Mouse (Mus musculus) c-Kit-positive CD71-positive TER-119-positive erythroid progenitor cells, embryonic 14.5 days (primary cell): ENCODE results near the gene Slc32a1.

Experiments used
- DNase-seq: peaks from one replicate; pipeline ENCODE4 v3.0.0-alpha.2; 2013; ENCODE audit warnings: low spot score

The Slc32a1 gene

DNA sequence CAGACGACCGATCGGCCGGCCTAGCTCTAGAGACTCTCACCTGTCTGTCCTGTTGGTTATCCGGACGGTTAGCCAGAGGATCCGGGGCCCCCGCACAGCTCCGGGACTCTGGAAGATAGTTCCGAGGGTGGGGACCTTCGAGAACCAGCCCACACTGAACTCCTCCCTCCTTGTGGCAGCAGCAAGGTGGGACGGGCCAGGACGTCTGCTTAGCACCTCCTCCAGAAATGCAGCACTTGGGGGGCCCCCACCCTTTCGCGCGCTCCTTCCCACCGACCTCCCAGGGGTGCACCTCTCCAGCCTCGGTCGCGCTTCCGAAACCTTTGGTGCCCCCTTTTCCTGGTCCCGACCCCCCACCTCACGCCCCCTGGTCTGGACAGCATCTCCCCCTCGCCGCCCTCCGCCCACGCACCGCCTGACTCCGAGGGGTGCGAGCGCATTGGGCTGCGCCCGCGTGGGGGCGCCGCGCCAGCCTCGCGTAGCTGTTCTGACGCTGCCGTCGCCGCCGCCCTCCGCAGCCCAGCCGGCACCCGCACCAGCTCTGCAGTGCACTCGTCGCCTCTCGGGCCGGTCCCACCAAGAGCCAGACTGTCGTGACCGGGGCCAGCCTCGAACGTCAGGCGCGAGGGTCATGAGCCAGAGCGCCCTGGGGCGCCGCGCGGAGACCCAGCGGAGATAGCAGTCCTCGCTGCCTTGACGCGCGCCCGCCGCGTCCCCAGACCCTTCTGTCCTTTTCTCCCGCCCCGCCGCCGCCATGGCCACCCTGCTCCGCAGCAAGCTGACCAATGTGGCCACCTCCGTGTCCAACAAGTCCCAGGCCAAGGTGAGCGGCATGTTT is at the start of gene Slc32a1:
Gene Slc32a1, plus strand, starts transcription at position 280 of the 838 bp plus-strand sequence.
- DNase-seq: no peak

DNA sequence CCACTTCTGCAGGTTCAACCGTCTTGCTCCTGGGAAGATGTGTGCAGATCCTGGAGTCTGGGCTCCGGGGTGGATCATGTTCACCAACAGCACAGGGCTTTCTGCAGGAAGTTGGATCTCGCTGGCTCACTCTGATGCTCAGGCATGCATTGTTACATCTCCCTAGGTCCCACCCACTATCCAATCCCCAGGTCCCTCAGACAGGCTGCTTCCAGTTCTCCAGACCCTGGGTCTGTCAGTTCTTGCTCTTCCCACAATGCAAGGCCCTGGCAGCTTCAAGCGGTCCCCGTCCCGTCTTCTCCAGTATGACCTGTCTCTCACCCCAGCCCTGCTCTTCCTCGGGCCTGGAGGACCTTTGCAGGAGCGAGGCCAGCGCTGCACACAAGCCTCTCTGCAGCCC is 49.8 kb upstream of the Slc32a1 start:
- no peak for DNase-seq

DNA sequence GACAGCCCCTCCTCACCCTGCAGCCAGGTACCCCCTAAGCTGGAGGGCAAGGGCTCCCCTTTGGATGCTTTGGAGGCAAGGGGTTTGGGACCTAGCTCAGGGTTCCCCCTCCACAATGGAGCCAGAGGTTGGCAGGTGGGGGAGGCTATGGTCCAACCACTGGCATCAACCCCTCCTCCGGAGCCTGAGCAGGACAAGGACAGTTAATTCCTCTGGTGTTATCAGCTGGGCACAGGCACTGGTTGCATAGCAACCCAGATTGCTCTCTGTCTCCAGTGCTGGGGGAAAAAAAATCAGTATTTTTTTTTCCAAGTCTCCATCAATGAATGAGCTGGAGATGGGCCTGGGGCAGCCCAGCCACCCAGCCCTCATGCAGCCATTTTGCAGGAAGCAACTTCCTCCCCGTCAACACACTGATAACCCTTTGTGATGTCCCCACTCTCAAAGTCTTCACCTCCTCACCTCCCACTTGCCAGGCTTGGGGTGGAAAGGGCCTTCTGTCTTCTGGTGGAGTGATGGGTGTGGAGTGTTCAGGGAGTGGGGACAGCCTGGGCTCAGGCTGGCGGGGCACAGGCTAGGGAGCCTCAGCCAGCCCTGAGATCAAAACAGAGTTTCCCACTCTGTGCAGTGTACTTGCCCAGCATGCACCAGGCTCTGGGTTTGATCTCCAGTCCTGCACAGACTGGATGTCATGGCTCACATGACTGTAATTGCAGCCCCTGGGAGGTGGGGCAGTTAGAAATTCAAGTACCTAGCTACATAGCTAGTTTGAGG is 49.0 kb upstream of the Slc32a1 start:
- DNase-seq: no peak

DNA sequence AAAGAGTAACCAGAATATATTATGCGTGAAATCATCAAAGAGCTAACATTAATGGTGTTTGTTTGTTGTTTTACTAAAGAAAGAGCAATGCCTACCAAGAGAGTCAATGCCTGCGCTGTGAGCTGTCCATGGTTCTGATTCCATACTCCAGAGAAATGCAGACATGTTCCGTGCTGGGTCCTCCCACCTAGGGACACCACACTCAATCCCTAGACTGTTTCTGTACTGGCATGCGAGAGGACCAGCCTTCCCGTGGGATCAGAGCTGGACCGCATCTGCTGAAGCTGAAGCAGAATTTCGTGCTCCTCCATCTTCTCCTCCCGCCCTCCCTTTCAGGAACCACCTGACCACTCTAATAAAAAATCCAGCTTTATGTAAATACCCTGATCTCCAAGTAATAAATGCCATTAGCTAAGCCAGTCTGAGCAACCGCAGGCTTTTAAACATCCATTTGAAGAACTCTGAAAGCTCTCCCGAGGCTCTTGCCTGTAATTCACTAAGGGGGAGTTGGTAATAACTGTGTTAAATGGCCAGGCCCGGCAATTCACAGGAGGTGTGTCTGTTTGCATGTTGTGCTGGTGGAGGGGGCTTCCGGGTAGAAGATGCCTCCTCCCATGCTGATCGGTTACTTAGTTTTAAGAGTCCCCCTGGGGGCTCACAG is 40.0 kb upstream of the Slc32a1 start:
- no peak for DNase-seq

DNA sequence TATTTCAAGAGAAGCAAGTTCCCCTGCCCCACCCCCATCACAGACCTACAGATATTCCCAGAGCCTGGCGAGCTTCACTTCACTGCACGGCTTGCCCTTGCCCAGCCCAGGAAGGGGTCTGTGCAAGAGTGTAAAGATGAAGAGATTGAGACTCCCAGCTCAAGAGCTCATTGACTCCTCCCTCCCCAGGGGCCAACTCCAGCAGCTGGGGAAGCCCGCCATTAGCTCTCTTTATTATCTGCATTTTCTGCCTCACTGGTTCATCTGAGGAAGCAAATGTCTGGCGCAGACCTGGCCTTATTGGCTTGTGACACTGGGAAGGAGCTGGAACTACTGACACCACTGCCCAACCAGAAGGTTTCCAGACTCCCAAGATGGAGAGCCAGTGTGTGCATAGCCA is 30.6 kb upstream of the Slc32a1 start:
- DNase-seq: no peak

DNA sequence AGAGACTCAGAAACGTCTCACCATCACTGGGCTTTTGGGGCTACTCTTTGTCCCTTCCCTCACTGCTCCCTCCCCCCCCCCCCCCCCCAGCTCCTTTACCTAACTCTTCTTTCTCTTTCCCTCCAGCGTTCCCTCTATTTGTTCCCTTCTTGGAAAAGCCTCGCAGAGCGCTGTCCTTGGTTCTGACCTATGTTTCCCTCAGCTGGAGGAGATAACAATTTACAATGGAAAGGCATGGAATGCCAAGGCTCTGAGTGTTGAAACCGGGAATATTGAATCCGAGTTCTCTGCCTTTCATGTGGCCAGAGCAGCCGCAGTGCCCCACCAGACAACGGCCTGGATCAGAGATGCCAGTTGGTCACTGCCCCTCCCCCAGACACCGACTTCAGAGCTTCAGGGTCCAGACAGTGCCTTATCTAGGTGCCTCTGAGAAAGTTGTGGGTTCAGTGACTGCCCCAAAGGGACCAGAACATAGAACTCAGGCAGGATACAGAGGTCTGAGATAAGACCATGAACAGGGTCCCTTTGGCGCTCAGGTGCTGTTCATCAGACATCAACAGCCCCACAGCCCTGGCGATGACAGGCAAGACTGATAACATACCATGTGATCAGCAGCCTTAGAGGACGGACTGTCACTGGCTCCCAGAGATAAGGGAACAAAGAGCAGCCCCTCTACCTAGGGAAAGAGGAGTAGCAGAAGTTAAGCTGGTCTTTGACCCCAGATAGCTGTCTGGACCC is 25.8 kb upstream of the Slc32a1 start:
- no peak for DNase-seq

DNA sequence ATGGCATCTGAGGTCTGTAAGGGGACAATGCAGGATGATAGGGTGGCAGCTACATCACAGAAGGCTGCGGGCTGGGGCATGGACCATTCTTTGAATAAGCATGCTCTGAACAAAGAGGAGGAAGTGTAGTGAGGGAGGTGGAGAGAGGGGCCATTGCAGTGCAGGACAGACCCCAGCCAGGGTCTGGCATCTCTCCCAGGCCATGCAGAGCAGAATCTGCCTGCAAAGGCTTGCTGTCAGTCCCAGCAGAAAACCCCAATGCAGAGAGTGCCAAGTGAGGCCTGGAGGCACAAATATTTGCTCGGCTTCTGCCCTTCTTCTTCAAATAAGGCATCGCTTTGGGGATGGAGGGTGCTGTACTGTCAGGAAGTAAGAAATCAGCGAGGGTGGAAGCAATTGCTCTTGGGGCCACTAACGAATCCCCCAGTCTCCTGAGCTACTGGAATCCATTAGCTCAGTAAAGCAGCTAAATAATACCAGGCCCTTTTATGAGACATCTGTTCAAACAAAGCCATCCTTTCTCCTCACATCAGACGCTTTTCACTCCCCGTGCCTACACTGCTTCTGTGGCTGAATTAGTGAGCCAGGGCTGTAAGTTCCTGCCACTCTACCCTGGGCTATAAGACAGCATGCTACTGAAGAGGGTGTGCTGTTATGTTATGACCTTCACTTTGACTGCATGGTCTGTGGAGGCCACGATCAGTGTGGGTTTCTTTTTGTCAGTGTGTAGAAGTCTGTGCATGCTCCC is 21.9 kb upstream of the Slc32a1 start:
- DNase-seq: no peak

DNA sequence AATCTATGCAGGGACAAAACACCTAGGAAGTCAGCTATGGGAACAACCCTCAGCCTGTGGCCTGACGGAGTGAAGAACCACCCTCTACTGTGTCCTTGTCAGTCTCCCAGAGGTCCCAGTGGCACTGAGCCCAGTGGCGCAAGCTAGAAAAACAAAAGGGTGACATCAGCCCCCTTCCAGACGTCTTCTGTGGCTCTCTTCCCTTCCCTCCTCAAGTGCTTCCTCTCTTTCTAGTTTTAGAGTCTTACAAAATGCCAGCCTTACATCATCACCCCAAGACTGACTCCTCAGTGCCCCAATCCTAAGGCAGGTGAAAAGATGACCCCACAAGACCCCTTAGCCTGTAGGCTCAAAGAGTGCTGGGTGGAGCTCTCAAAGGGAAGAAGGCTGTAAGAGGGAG is 20.1 kb upstream of the Slc32a1 start:
- no peak for DNase-seq

DNA sequence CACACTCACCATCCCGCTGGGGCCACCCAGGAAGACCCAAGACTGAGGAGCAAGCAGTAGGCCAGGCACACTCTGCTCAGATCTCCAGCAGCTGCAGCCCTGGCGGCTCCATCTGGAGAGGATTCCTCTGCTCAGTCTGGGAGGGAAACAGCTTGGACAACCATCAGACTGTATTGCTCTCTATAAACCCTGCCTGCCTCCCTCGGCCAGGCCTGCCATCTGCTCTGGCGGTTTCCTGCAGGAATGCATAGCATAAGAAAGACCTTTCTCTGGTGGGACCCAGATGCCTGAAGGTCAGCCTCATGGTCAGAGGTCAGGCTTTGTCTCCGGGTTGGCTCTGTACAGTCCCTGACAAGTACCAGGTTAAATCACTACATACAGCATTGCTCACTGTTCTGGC is 19.3 kb upstream of the Slc32a1 start:
- DNase-seq: no peak

DNA sequence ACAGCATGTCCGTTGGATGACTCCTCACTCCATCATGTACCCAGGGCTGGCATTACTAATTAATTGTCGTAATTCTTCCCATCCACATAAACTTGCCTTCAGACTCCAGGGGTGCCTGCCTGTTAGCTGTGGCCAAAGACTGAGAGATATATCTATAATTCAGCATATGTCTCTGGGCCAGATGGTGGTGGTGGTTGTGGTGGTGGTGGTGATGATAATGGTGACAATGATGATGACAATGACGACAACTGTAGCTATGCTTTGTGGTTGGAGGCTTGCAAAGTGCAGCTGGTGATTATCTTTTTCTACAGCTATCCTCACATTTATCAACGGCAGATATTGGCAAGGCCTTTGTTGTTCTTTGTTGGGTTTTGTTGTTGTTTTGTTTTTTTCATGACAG is 17.2 kb upstream of the Slc32a1 start:
- DNase-seq: no peak

DNA sequence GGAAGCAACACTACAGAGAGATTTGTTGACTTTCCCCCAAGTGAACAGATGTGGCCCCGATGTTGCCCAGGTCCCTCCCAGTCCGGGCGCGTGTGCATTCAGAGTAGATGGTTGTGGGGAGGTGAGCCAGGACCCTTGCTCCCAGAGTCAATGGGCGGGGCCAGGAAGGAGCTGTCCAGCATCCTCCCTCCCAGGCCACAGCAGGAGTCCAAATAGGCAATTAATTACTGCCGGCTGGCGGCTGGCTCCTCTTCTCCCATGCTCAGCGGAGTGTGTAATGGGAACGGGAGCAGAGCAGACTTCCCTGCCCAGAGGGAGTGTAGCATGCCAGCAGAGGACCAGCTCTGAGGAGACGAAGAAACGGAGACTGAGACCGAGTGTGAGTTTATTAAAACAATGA is 15.5 kb upstream of the Slc32a1 start:
- DNase-seq: no peak

DNA sequence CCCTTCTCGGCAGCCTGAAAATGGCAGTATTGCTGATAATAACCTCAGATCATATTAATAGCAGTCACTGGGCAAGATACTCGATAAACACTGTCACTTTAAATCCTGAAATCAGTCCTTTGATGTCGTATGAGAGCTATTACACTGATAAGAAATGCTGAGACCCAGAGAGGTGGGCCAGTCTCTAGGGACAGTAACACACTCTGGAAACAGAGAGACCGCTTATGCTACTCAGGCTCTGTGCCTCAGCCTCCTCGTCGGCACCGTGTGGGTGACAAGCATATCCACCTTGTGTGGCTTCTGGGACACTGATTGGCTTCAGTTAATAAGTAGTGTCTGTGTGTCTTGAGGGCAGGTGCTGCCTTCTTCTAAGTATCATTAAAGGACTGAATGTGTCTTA is 15.0 kb upstream of the Slc32a1 start:
- no peak for DNase-seq

DNA sequence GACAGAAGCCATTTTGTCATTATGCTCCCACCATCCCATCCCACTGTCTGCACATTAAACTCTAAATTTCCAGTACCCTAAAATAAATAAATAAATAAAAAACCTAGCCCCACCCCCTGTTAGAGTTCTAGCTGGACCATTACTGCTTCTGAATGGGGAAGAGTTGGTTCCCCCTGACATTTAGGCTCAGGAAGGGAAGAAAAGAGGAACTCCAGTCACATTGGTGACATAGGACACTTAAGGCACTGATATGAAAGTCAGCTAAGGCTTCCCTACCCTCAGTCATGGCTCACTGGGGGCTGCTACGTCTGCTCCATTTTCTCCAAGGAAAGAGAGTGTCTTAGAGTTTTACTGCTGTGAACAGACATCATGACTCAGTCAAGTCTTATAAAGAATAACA is 13.8 kb upstream of the Slc32a1 start:
- no peak for DNase-seq

DNA sequence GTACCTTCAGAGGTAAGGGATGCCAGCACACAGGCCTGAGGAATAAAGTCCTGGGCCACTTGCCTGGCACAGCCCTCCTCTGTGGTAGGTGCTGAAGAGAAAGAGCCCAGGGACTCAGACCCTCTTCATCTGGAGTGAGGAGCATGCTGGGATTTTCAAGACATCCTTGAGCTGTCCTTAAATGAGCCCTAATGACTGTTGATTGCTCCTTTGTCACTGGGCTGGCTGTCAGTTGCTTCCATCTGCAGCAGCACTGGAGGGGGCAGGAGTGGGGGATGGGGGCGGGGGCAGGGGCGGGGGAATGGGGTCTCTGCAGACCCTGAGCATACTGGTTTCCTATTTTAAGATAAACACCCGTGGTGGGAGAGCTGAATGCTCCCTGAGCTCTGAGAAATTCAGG is 10.1 kb upstream of the Slc32a1 start:
- no peak for DNase-seq

DNA sequence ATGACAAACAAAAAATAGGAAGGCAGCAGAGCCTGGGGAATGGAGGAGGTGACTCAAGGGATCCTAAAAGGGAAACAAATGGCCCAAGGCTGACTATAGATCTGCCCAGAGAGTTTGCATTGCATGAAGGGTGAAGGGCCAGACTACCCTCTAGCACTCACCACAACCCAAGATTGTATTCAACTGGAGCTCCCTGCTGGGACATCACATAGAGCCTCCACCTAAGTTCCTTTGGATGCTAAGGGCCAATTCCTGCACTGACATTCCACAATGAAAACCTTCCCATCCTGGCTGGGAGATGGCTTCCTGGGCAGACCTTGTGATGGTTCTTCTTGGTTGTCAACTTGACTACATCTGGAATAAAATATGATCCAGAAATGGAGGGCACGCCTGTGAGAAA is 9.2 kb upstream of the Slc32a1 start:
- DNase-seq: no peak

DNA sequence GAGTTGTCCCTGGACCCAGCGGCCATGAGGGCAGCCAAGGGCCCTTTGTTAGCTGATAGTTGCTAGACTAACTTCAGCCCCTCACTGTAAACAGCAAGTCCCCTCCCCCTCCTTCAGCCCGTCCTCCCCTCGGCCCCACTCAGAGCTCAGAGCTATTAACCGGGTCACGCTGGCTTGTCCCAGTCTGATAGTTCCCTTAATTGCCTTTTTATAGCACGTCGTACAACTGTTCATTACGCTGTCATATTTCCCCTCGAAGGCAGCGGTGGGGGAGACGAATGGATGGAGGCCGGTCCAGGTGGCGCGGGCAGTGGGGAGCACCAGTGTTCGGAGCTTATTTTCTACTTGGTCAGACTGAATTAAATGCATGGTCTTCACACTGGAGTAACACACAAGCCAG is 7.9 kb upstream of the Slc32a1 start:
- DNase-seq: no peak

DNA sequence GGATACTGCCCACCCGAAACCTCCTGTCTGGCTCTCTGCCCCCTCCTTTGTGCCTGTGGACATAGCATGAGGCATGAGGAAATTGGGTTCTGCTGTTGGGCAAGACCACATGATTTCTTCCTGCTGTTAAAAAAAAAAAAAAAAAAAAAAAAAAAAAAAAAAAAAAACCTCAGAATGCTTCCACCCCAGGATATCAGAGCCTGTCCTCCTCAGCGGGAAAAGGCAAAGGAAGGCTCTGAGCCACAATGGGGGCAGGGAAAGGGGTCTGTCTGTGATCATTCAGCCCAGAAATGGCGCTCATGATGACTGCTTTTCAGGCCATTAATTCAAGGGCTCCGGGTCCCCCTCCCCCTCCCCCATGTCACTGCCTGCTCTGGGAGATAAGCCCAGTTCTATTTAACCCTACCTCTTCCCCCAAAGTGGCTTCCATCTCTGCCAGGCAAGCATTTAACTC is 4.0 kb upstream of the Slc32a1 start:
- DNase-seq: no peak

DNA sequence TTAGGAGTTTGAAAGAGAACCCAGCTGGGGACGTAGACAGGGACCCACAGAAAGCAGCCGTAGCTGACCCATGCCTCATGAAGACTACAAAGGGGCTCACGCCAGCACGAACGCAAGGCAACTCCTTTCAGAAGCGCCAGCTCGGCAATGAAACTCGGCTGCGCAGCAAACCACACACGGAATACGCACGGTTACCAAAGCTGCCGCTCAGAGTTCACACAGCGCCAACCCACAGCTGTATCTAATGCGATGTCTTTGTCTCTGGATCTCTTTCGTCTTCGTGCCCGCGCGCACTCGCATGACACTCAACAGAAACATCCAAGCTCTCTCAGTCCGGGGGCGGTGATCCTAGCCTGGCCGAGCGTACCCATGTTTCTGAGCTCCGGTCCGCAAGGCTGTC is 886 bp upstream of the Slc32a1 start:
- no peak for DNase-seq

DNA sequence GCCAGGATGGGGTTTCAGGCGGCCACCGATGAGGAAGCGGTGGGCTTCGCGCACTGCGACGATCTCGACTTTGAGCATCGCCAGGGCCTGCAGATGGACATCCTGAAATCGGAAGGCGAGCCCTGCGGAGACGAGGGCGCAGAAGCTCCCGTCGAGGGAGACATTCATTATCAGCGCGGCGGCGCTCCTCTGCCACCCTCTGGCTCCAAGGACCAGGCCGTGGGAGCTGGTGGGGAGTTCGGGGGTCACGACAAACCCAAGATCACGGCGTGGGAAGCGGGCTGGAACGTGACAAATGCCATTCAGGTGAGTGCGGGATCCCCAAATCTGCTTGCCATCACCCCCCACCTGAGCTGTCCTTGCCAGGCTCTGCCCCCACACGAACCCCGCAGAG is 756 bp downstream of the Slc32a1 start:
- DNase-seq: no peak

DNA sequence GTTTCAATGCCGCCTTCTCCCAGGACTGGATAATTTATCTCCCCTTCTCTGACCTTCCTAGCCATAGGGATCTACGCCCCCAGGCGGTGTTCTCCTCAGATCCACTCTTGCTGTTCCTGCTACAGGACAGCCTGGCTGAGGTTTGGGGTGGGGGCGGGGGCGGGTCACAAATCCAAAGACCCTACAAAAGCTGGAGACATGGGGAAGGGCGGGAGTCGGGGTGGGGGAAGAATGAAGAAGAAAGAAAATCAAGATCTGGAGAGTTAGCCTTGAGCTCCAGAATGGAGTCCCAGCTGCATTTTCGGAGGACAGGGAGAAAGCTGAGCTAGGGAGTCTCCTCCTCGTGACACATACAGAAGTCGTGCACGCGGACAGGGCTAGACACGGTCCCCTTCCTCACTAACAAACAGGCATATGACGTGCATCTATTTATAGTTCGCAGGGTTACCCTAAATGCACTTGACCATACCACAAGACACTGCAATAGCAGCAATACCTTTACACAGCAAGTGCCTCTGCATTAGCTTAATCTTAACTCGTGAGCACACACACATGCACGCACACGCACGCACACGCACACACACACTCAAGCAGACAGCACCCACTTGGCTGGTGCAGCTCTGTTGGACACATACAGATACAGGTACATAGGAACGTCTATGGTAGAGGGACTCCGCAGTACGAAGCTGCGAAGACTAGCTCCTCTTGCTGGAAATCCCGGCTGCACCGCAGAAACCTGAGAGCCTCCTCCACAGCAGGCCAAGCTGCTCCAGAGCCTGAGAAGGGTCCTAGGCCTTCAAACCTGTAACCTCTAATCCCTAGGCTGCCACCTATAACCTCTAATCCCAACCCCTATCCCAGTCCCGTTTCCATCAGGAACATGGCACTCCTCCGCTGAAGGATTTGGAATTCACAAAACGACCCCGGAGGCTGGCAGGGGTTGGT is 1.4 kb downstream of the Slc32a1 start:
- no peak for DNase-seq
